Mouse (Mus musculus) small intestine, adult 2 months (tissue): ENCODE measurements around the gene Utp14a.

Experiments
- CTCF ChIP-seq: fragments of 200-500 bp; IDR thresholded peaks from 2 replicates; pipeline ENCODE4 v1.5.1; 2012; ENCODE audit warnings: low read depth, mild to moderate bottlenecking, control low read depth, inconsistent platforms, low read length, moderate library complexity, mixed read lengths; ENCODE audit not compliant: insufficient replicate concordance, insufficient read length; ENCODE audit errors: extremely low read depth
- POLR2A ChIP-seq: fragments of 200-500 bp; IDR thresholded peaks from 2 replicates; pipeline ENCODE4 v1.6.1; 2012; ENCODE audit warnings: low read depth, mild to moderate bottlenecking, control low read depth, inconsistent platforms, low read length, moderate library complexity

DNA sequence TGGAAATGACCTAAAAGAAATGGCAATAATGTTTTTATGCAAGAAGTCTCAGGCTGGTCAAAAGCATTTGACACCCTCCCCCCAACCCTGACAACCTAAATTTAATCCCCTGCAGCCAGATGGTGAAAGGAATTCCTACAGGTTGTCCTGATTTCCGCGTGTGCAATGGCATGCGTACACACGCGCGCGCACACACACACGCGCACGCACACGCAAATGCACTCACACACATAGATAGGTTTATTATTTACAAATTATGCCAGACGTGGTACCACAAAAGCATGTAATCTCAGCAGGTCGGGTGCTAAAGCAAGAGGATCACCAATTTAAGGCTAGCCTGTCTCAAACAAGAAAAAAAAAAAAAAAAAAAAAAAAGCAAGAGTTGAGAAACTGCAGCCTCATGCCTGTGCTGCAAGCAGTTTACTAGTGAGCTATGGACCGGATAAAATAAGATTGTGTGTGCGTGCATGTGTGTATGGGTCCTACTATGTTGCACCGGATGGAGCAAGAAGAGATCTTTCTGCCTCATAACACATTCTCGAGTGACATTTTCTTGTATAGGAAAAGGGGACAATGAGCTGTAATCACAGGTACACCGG, 733 bp upstream of the Utp14a start:
- TF ChIP-seq CTCF: no peak
- TF ChIP-seq POLR2A: no peak
